Mouse (Mus musculus) neural tube, embryonic 13.5 days (tissue): ENCODE results near the gene Ube2q2. TPM values are rescaled to one million over a fixed set of nuclear protein-coding genes. Genes with fewer than 3 reads are reported as not detected.
A peak's percentile ranks its signal among the peaks of the same experiment; 100 is the strongest.

Source experiments
- ATAC-seq: fragments of 200-750 bp; cut with Nextera tagmentation; 2 replicates; pipeline ENCODE4 v1.8.0; 2017; ENCODE audit warnings: low read depth, mild to moderate bottlenecking, moderate TSS enrichment, moderate library complexity
- H3K27ac ChIP-seq: fragments of 300-500 bp; sonication (generic); replicated peaks from 2 replicates; pipeline ENCODE4 v1.5.1; 2015; ENCODE audit warnings: moderate library complexity, mild to moderate bottlenecking, inconsistent platforms
- H3K27me3 ChIP-seq: fragments of 300-500 bp; sonication (generic); 2 replicates; pipeline ENCODE4 v1.6.1; 2015; ENCODE audit warnings: mild to moderate bottlenecking, inconsistent platforms
- H3K36me3 ChIP-seq: fragments of 300-500 bp; sonication (generic); 2 replicates; pipeline ENCODE4 v1.6.1; 2015; ENCODE audit warnings: mild to moderate bottlenecking, inconsistent platforms
- H3K4me1 ChIP-seq: fragments of 300-500 bp; sonication (generic); replicated peaks from 2 replicates; pipeline ENCODE4 v1.6.1; 2015; ENCODE audit warnings: inconsistent platforms
- H3K4me2 ChIP-seq: fragments of 300-500 bp; sonication (generic); 2 replicates; pipeline ENCODE4 v1.6.1; 2015; ENCODE audit warnings: inconsistent platforms, mild to moderate bottlenecking, moderate library complexity
- H3K4me3 ChIP-seq: fragments of 300-500 bp; sonication (generic); 2 replicates; pipeline ENCODE4 v1.5.1; 2015; ENCODE audit warnings: mild to moderate bottlenecking, inconsistent platforms
- H3K9ac ChIP-seq: fragments of 300-500 bp; sonication (generic); 2 replicates; pipeline ENCODE4 v1.6.1; 2015; ENCODE audit warnings: moderate library complexity, mild to moderate bottlenecking, inconsistent platforms
- H3K9me3 ChIP-seq: fragments of 300-500 bp; sonication (generic); 2 replicates; pipeline ENCODE4 v1.6.1; 2016; ENCODE audit warnings: inconsistent platforms
- WGBS: fragments of 180-500 bp; shearing (Covaris S2); methylation state at CpG from one replicate; pipeline ENCODE4 v1.1.7; 2015; 5-methylcytosine and 5-hydroxymethylcytosine counted together
- polyA plus RNA-seq: library from polyadenylated mRNA; unstranded; fragments of >200 nt; fragmentation: Nextera tagmentation; extraction: Ambion mirVana; gene quantifications from 2 replicates; pipeline ENCODE4 v1.2.1, GENCODE M21; 2015

The Ube2q2 gene
- polyA plus RNA-seq, 1 experiment from 2014 or later = 48.0 TPM

GRCm38 (mm10) chr9:55131851-55132250 lies 16.8 kb upstream of the Ube2q2 start:
- H3K4me2 ChIP-seq = no peak overlapping the region
- no peaks in the 10 kb centered on the region for H3K9me3 ChIP-seq
- no peak overlapping the region for H3K4me3 ChIP-seq
- H3K4me1 ChIP-seq = no peaks in the 10 kb centered on the region
- H3K27me3 ChIP-seq = no peaks in the 10 kb centered on the region
- no peaks in the 10 kb centered on the region for H3K36me3 ChIP-seq
- no peak overlapping the region for H3K27ac ChIP-seq
- H3K9ac ChIP-seq = no peak overlapping the region
- no peak for ATAC-seq

- WGBS = 51% methylated on average over 5 of the region's 5 CpGs
- no peaks in the 10 kb centered on the region for H3K27me3 ChIP-seq
- no peak overlapping the region for H3K4me2 ChIP-seq
- H3K4me3 ChIP-seq = no peak overlapping the region
- no peaks in the 10 kb centered on the region for H3K36me3 ChIP-seq
- no peak for ATAC-seq
- no peak overlapping the region for H3K9ac ChIP-seq
- no peak overlapping the region for H3K27ac ChIP-seq
- no peaks in the 10 kb centered on the region for H3K9me3 ChIP-seq
- no peaks in the 10 kb centered on the region for H3K4me1 ChIP-seq
These were observed 12.1 kb upstream of the Ube2q2 start for GRCm38 (mm10) chr9:55136576-55136975.

- WGBS = 80% methylated on average over 4 of the region's 4 CpGs
- no peak overlapping the region for H3K4me2 ChIP-seq
- H3K27ac ChIP-seq = no peak overlapping the region
- no peak overlapping the region for H3K4me3 ChIP-seq
- no peak overlapping the region for H3K9ac ChIP-seq
- no peaks in the 10 kb centered on the region for H3K9me3 ChIP-seq
- H3K27me3 ChIP-seq = no peaks in the 10 kb centered on the region
- H3K36me3 ChIP-seq = no peaks in the 10 kb centered on the region
- no peaks in the 10 kb centered on the region for H3K4me1 ChIP-seq
- no peak for ATAC-seq
These were observed 11.5 kb upstream of the Ube2q2 start for GRCm38 (mm10) chr9:55137112-55137511.

- no peak overlapping the region for H3K9ac ChIP-seq
- no peak overlapping the region for H3K27ac ChIP-seq
- no peaks in the 10 kb centered on the region for H3K4me1 ChIP-seq
- no peak for ATAC-seq
- no peak overlapping the region for H3K4me3 ChIP-seq
- WGBS = 80% methylated on average over 5 of the region's 5 CpGs
- no peaks in the 10 kb centered on the region for H3K9me3 ChIP-seq
- H3K27me3 ChIP-seq = no peaks in the 10 kb centered on the region
- no peaks in the 10 kb centered on the region for H3K36me3 ChIP-seq
- no peak overlapping the region for H3K4me2 ChIP-seq
These were observed 8.7 kb upstream of the Ube2q2 start for GRCm38 (mm10) chr9:55139958-55140357.

GRCm38 (mm10) chr9:55149499-55150278 lies 1.0 kb downstream of the Ube2q2 start:
- ATAC-seq = peak; percentile 87
- no peaks in the 10 kb centered on the region for H3K27me3 ChIP-seq
- H3K9me3 ChIP-seq = no peaks in the 10 kb centered on the region
- under 1% methylated on average over 84 of the region's 93 CpGs for WGBS
- peak overlapping the region; percentile 95 for H3K4me3 ChIP-seq
- peaks cover 39% of the 10 kb centered on the region for H3K4me1 ChIP-seq
- H3K9ac ChIP-seq = peak overlapping the region; percentile 98
- peak overlapping the region; percentile 90 for H3K4me2 ChIP-seq
- peak overlapping the region; percentile 89 for H3K27ac ChIP-seq
- 0 out of 2 replicates have a peak, but pooled peaks cover 3% of the 10 kb centered on the region for H3K36me3 ChIP-seq

- H3K36me3 ChIP-seq = 0 out of 2 replicates have a peak, but pooled peaks cover 3% of the 10 kb centered on the region
- peaks cover 39% of the 10 kb centered on the region for H3K4me1 ChIP-seq
- no peaks in the 10 kb centered on the region for H3K27me3 ChIP-seq
- peak overlapping the region; percentile 98 for H3K9ac ChIP-seq
- peak overlapping the region; percentile 90 for H3K4me2 ChIP-seq
- 0 out of 2 replicates have a peak overlapping the region, but pooled peaks have one; percentile 89 for H3K27ac ChIP-seq
- H3K9me3 ChIP-seq = no peaks in the 10 kb centered on the region
- ATAC-seq = no peak
- peak overlapping the region; percentile 95 for H3K4me3 ChIP-seq
- 3% methylated on average over 13 of the region's 13 CpGs for WGBS
These were observed 1.6 kb downstream of the Ube2q2 start for GRCm38 (mm10) chr9:55150279-55150726.

- no peak overlapping the region for H3K9ac ChIP-seq
- H3K4me3 ChIP-seq = peak overlapping the region; percentile 95
- no peak for ATAC-seq
- H3K9me3 ChIP-seq = no peaks in the 10 kb centered on the region
- H3K4me1 ChIP-seq = peaks cover 39% of the 10 kb centered on the region
- H3K27ac ChIP-seq = no peak overlapping the region
- H3K4me2 ChIP-seq = peak overlapping the region; percentile 90
- H3K36me3 ChIP-seq = 0 out of 2 replicates have a peak, but pooled peaks cover 3% of the 10 kb centered on the region
- no peaks in the 10 kb centered on the region for H3K27me3 ChIP-seq
These were observed 2.4 kb downstream of the Ube2q2 start for GRCm38 (mm10) chr9:55151096-55151495.

GRCm38 (mm10) chr9:55152935-55153334 lies 4.3 kb downstream of the Ube2q2 start:
- 0 out of 2 replicates have a peak, but pooled peaks cover 3% of the 10 kb centered on the region for H3K36me3 ChIP-seq
- 71% methylated on average over 5 of the region's 5 CpGs for WGBS
- no peaks in the 10 kb centered on the region for H3K9me3 ChIP-seq
- H3K9ac ChIP-seq = no peak overlapping the region
- no peak overlapping the region for H3K4me2 ChIP-seq
- H3K27me3 ChIP-seq = no peaks in the 10 kb centered on the region
- ATAC-seq = no peak
- no peak overlapping the region for H3K4me3 ChIP-seq
- peaks cover 39% of the 10 kb centered on the region for H3K4me1 ChIP-seq
- H3K27ac ChIP-seq = no peak overlapping the region

- no peaks in the 10 kb centered on the region for H3K4me1 ChIP-seq
- WGBS = 94% methylated on average over 7 of the region's 7 CpGs
These were observed 22.2 kb downstream of the Ube2q2 start for GRCm38 (mm10) chr9:55170655-55171412.

GRCm38 (mm10) chr9:55172195-55172685 lies 23.6 kb downstream of the Ube2q2 start:
- no peaks in the 10 kb centered on the region for H3K4me1 ChIP-seq
- 95% methylated on average over 1 of the region's 1 CpGs for WGBS
- no peak for ATAC-seq
- H3K9me3 ChIP-seq = no peaks in the 10 kb centered on the region
- H3K4me2 ChIP-seq = no peak overlapping the region
- H3K27ac ChIP-seq = no peak overlapping the region
- H3K9ac ChIP-seq = no peak overlapping the region
- no peaks in the 10 kb centered on the region for H3K27me3 ChIP-seq
- peaks cover 16% of the 10 kb centered on the region; the same call in 1 of the 2 replicates for H3K36me3 ChIP-seq
- no peak overlapping the region for H3K4me3 ChIP-seq

More at GRCm38 (mm10) chr9:55170655-55171412, 22.2 kb downstream of the Ube2q2 start:
- peaks cover 16% of the 10 kb centered on the region; the same call in 1 of the 2 replicates for H3K36me3 ChIP-seq
- no peaks in the 10 kb centered on the region for H3K9me3 ChIP-seq
- H3K27ac ChIP-seq = no peak overlapping the region
- H3K27me3 ChIP-seq = no peaks in the 10 kb centered on the region
- no peak overlapping the region for H3K4me2 ChIP-seq
- no peak for ATAC-seq
- H3K4me3 ChIP-seq = no peak overlapping the region
- H3K9ac ChIP-seq = no peak overlapping the region

GRCm38 (mm10) chr9:55174235-55174634 lies 25.6 kb downstream of the Ube2q2 start:
- H3K9me3 ChIP-seq = no peaks in the 10 kb centered on the region
- H3K4me1 ChIP-seq = no peaks in the 10 kb centered on the region
- H3K9ac ChIP-seq = no peak overlapping the region
- no peaks in the 10 kb centered on the region for H3K27me3 ChIP-seq
- peaks cover 14% of the 10 kb centered on the region; the same call in 1 of the 2 replicates for H3K36me3 ChIP-seq
- H3K27ac ChIP-seq = no peak overlapping the region
- H3K4me3 ChIP-seq = no peak overlapping the region
- 91% methylated on average over 2 of the region's 2 CpGs for WGBS
- H3K4me2 ChIP-seq = no peak overlapping the region
- no peak for ATAC-seq

- no peak for ATAC-seq
- no peak overlapping the region for H3K4me2 ChIP-seq
- no peaks in the 10 kb centered on the region for H3K27me3 ChIP-seq
- no peak overlapping the region for H3K27ac ChIP-seq
- WGBS = 95% methylated on average over 3 of the region's 3 CpGs
- no peak overlapping the region for H3K9ac ChIP-seq
- H3K4me1 ChIP-seq = no peaks in the 10 kb centered on the region
- no peak overlapping the region for H3K4me3 ChIP-seq
- H3K9me3 ChIP-seq = no peaks in the 10 kb centered on the region
- H3K36me3 ChIP-seq = peaks cover 30% of the 10 kb centered on the region
These were observed 47.2 kb downstream of the Ube2q2 start for GRCm38 (mm10) chr9:55195876-55196275.
